Mouse (Mus musculus) embryonic facial prominence, embryonic 11.5 days (tissue): ENCODE measurements around the gene Acly. TPM values are rescaled to one million over a fixed set of nuclear protein-coding genes. Genes with fewer than 3 reads are reported as not detected.
"Not testable (repeated sequence)": the region's sequence is repeated elsewhere in the genome, so short reads cannot be mapped to it uniquely, and the experiment has no call there.

Experiments used
- ATAC-seq: fragments of 200-750 bp; cut with Nextera tagmentation; replicated peaks from 2 replicates; pipeline ENCODE4 v1.8.0; 2017; ENCODE audit warnings: low read depth; ENCODE audit not compliant: insufficient number of reproducible peaks, low FRiP score, low TSS enrichment
- DNase-seq: peaks from one replicate; pipeline ENCODE4 v3.0.0-alpha.2; 2015; ENCODE audit warnings: low spot score
- H3K27ac ChIP-seq: fragments of 300-500 bp; sonication (generic); replicated peaks from 2 replicates; pipeline ENCODE4 v1.5.1; 2014; ENCODE audit warnings: mild to moderate bottlenecking, low read depth, low read length, control low read depth
- H3K27me3 ChIP-seq: fragments of 300-500 bp; sonication (generic); 2 replicates; pipeline ENCODE4 v1.6.1; 2014; ENCODE audit warnings: mild to moderate bottlenecking, low read length, moderate library complexity, mixed read lengths; ENCODE audit not compliant: control insufficient read depth, insufficient read depth
- H3K36me3 ChIP-seq: fragments of 300-500 bp; sonication (generic); replicated peaks from 2 replicates; pipeline ENCODE4 v1.6.1; 2014; ENCODE audit warnings: low read depth, mild to moderate bottlenecking, low read length, moderate library complexity, mixed read lengths; ENCODE audit not compliant: control insufficient read depth, insufficient read depth
- H3K4me1 ChIP-seq: fragments of 300-500 bp; sonication (generic); 2 replicates; pipeline ENCODE4 v1.6.1; 2014; ENCODE audit warnings: low read length, mixed read lengths; ENCODE audit not compliant: control insufficient read depth, insufficient read depth
- H3K4me2 ChIP-seq: fragments of 300-500 bp; sonication (generic); 2 replicates; pipeline ENCODE4 v1.6.1; 2014; ENCODE audit warnings: low read depth, mild to moderate bottlenecking, control low read depth, low read length, moderate library complexity
- H3K4me3 ChIP-seq: fragments of 300-500 bp; sonication (generic); 2 replicates; pipeline ENCODE4 v1.5.1; 2014; ENCODE audit warnings: low read depth, low read length, control low read depth
- H3K9ac ChIP-seq: fragments of 300-500 bp; sonication (generic); replicated peaks from 2 replicates; pipeline ENCODE4 v1.6.1; 2014; ENCODE audit warnings: mild to moderate bottlenecking, control low read depth, low read length
- H3K9me3 ChIP-seq: fragments of 300-500 bp; sonication (generic); replicated peaks from 2 replicates; pipeline ENCODE4 v1.6.1; 2016; ENCODE audit warnings: mild to moderate bottlenecking, low read length, inconsistent platforms, mixed read lengths; ENCODE audit not compliant: control insufficient read depth
- WGBS: fragments of 180-500 bp; shearing (Covaris S2); extraction: QIAGEN DNeasy Blood & Tissue Kit; methylation state at CpG from one replicate; pipeline ENCODE4 v1.1.7; 2014; 5-methylcytosine and 5-hydroxymethylcytosine counted together
- polyA plus RNA-seq: library from polyadenylated mRNA; unstranded; fragments of >200 nt; fragmentation: Nextera tagmentation; extraction: Ambion mirVana; gene quantifications from 2 replicates; pipeline ENCODE4 v1.2.1, GENCODE M21; 2014

The Acly gene
- polyA plus RNA-seq, 1 experiment from 2014 or later = 200 TPM

GRCm38 (mm10) chr11:100544832-100545745 lies 17.3 kb upstream of the Acly start, which contains the start of gene Ttc25:
TSS of gene Ttc25 (plus strand) at chr11:100545607.
- Histone ChIP-seq H3K27ac (peak within 1 kb of the TSS; percentile 22; the same call in 1 of the 2 replicates), H3K9ac (peak within 1 kb of the TSS; percentile 50), H3K4me3 (peak within 1 kb of the TSS; percentile 40), H3K27me3 (no peaks in the 10 kb centered on the region), H3K9me3 (no peaks in the 10 kb centered on the region), H3K36me3 (no peaks in the 10 kb centered on the region), H3K4me1 (no peaks in the 10 kb centered on the region), H3K4me2 (peak within 1 kb of the TSS; percentile 67)
- ATAC-seq (peak; percentile 94), DNase-seq (peak; percentile 96)
- 5% methylated on average over 28 of the region's 28 CpGs for WGBS

GRCm38 (mm10) chr11:100541577-100541976 lies 13.8 kb upstream of the Acly start:
- H3K27ac ChIP-seq = no peak overlapping the region
- no peaks in the 10 kb centered on the region for H3K4me1 ChIP-seq
- no peaks in the 10 kb centered on the region for H3K9me3 ChIP-seq
- no peak for ATAC-seq
- H3K27me3 ChIP-seq = no peaks in the 10 kb centered on the region; the same call in 1 of the 2 replicates
- WGBS = 85% methylated on average over 2 of the region's 2 CpGs
- H3K4me2 ChIP-seq = no peak overlapping the region
- no peak overlapping the region for H3K9ac ChIP-seq
- no peak overlapping the region for H3K4me3 ChIP-seq
- H3K36me3 ChIP-seq = no peaks in the 10 kb centered on the region
- no peak for DNase-seq

- Histone ChIP-seq H3K9me3 (no peaks in the 10 kb centered on the region), H3K27me3 (no peaks in the 10 kb centered on the region; the same call in 1 of the 2 replicates), H3K27ac (no peak overlapping the region), H3K4me3 (no peak overlapping the region), H3K9ac (no peak overlapping the region), H3K4me1 (no peaks in the 10 kb centered on the region), H3K36me3 (no peaks in the 10 kb centered on the region), H3K4me2 (no peak overlapping the region)
- DNase-seq (no peak), ATAC-seq (no peak)
- 56% methylated on average over 6 of the region's 6 CpGs for whole genome bisulfite sequencing
These were observed 13.2 kb upstream of the Acly start for GRCm38 (mm10) chr11:100540966-100541365.

- Histone ChIP-seq H3K27me3 (no peaks in the 10 kb centered on the region; the same call in 1 of the 2 replicates), H3K9ac (no peak overlapping the region), H3K36me3 (no peaks in the 10 kb centered on the region), H3K27ac (no peak overlapping the region), H3K4me2 (no peak overlapping the region), H3K4me1 (no peaks in the 10 kb centered on the region), H3K9me3 (no peaks in the 10 kb centered on the region), H3K4me3 (no peak overlapping the region)
- no peak for DNase-seq
- no peak for ATAC-seq
These were observed 8.7 kb upstream of the Acly start for GRCm38 (mm10) chr11:100536466-100536865.

- H3K27ac ChIP-seq = no peak overlapping the region
- no peak overlapping the region for H3K4me3 ChIP-seq
- no peak for DNase-seq
- no peak for ATAC-seq
- H3K4me1 ChIP-seq = no peaks in the 10 kb centered on the region
- H3K9ac ChIP-seq = no peak overlapping the region
- 84% methylated on average over 1 of the region's 1 CpGs for WGBS
- no peak overlapping the region for H3K4me2 ChIP-seq
- H3K9me3 ChIP-seq = no peaks in the 10 kb centered on the region
- no peaks in the 10 kb centered on the region; the same call in 1 of the 2 replicates for H3K27me3 ChIP-seq
- H3K36me3 ChIP-seq = no peaks in the 10 kb centered on the region
These were observed 8.2 kb upstream of the Acly start for GRCm38 (mm10) chr11:100535996-100536395.

GRCm38 (mm10) chr11:100534821-100535220 lies 7.0 kb upstream of the Acly start:
- not testable (repeated sequence) for ATAC-seq, H3K4me3 ChIP-seq, DNase-seq, H3K9me3 ChIP-seq, H3K9ac ChIP-seq, H3K36me3 ChIP-seq, H3K4me2 ChIP-seq, H3K27me3 ChIP-seq, H3K27ac ChIP-seq, H3K4me1 ChIP-seq
- 76% methylated on average over 6 of the region's 6 CpGs for WGBS

GRCm38 (mm10) chr11:100534411-100534810 lies 6.6 kb upstream of the Acly start:
- ATAC-seq, H3K4me3 ChIP-seq: not testable (repeated sequence)
- WGBS = 74% methylated on average over 2 of the region's 2 CpGs

GRCm38 (mm10) chr11:100533871-100534270 lies 6.1 kb upstream of the Acly start:
- DNase-seq (no peak), ATAC-seq (no peak)
- no peaks in the 10 kb centered on the region for H3K27me3 ChIP-seq
- 62% methylated on average over 6 of the region's 6 CpGs for WGBS
- H3K4me3 ChIP-seq = no peak overlapping the region
- no peaks in the 10 kb centered on the region for H3K36me3 ChIP-seq
- H3K4me1 ChIP-seq = no peaks in the 10 kb centered on the region
- H3K9me3 ChIP-seq = no peaks in the 10 kb centered on the region
- no peak overlapping the region for H3K4me2 ChIP-seq
- no peak overlapping the region for H3K27ac ChIP-seq
- H3K9ac ChIP-seq = no peak overlapping the region

More at GRCm38 (mm10) chr11:100534411-100534810, 6.6 kb upstream of the Acly start:
- H3K4me2 ChIP-seq, H3K27ac ChIP-seq, H3K36me3 ChIP-seq, H3K27me3 ChIP-seq, H3K4me1 ChIP-seq, H3K9ac ChIP-seq, H3K9me3 ChIP-seq, DNase-seq: not testable (repeated sequence)
